Mouse (Mus musculus): ENCODE measurements at regions not wholly inside any gene's neighbourhood (a gene's known extent, or its start where the extent isn't known, plus 50 kb on each side); places are given as distances from the start of the nearest gene placed in this dataset.
"Not testable (repeated sequence)": the region's sequence is repeated elsewhere in the genome, so short reads cannot be mapped to it uniquely, and the experiment has no call there.

- DNase-seq (ENCODE audit: low read depth, low spot score), result no peak
- Histone ChIP-seq H3K4me3 (ENCODE audit: insufficient read depth in 1 of 2, low read depth in 1 of 2, low read length in 2 of 2, poor library complexity in 1 of 2, severe bottlenecking in 1 of 2) (no peak overlapping the region), H3K9me3 (ENCODE audit: control insufficient read depth, insufficient read depth, low read depth, low read length) (no peaks in the 10 kb centered on the region), H3K4me1 (ENCODE audit: control insufficient read depth in 2 of 2, insufficient read depth in 2 of 2, low read length in 2 of 2, poor library complexity in 1 of 2) (no peaks in the 10 kb centered on the region), H3K27ac (ENCODE audit: insufficient read depth, low read depth, low read length, poor library complexity, severe bottlenecking) (no peak overlapping the region), H3K36me3 (ENCODE audit: control insufficient read depth, insufficient read depth, low read length, poor library complexity, severe bottlenecking) (no peaks in the 10 kb centered on the region), H3K9ac (ENCODE audit: insufficient read depth, low read depth, low read length, poor library complexity, severe bottlenecking) (no peak overlapping the region)
- in situ Hi-C loops (cut with MboI; ENCODE audit: low sequenced_read_pairs in 2 of 2, unreplicated experiment in 2 of 2), result no loop called here
- TF ChIP-seq MAFK (IDR thresholded peaks at IDR 0.05; ENCODE audit: insufficient read depth, low read depth, low read length) (no peak), HCFC1 (IDR thresholded peaks at IDR 0.05; ENCODE audit: borderline replicate concordance, insufficient read depth, low read length) (no peak), ZNF384 (IDR thresholded peaks at IDR 0.05; ENCODE audit: low read depth, low read length) (no peak), ZC3H11A (IDR thresholded peaks at IDR 0.05; ENCODE audit: borderline replicate concordance, low read depth, low read length) (no peak), CHD2 (IDR thresholded peaks at IDR 0.05; ENCODE audit: low read depth, low read length) (no peak)
These were observed 328.3 kb upstream of the Nox3 start for GRCm38 (mm10) chr17:4024384-4024783.

- H3K4me1 ChIP-seq (ENCODE audit: control insufficient read depth in 2 of 2, insufficient read depth in 2 of 2, low read length in 2 of 2, poor library complexity in 1 of 2), result no peaks in the 10 kb centered on the region
- no peak overlapping the region for H3K27ac ChIP-seq (ENCODE audit: insufficient read depth, low read depth, low read length, poor library complexity, severe bottlenecking)
- in situ Hi-C loops (cut with MboI; ENCODE audit: low sequenced_read_pairs in 2 of 2, unreplicated experiment in 2 of 2), result no loop called here
- H3K9me3 ChIP-seq (ENCODE audit: control insufficient read depth, insufficient read depth, low read depth, low read length), result no peaks in the 10 kb centered on the region
- no peak for DNase-seq (ENCODE audit: low read depth, low spot score)
- no peaks in the 10 kb centered on the region for H3K36me3 ChIP-seq (ENCODE audit: control insufficient read depth, insufficient read depth, low read length, poor library complexity, severe bottlenecking)
- H3K9ac ChIP-seq (ENCODE audit: insufficient read depth, low read depth, low read length, poor library complexity, severe bottlenecking), result no peak overlapping the region
- no peak for TF ChIP-seq ZC3H11A (IDR thresholded peaks at IDR 0.05; ENCODE audit: borderline replicate concordance, low read depth, low read length)
- no peak for TF ChIP-seq ZNF384 (IDR thresholded peaks at IDR 0.05; ENCODE audit: low read depth, low read length)
- TF ChIP-seq CHD2 (IDR thresholded peaks at IDR 0.05; ENCODE audit: low read depth, low read length), result no peak
- no peak for TF ChIP-seq MAFK (IDR thresholded peaks at IDR 0.05; ENCODE audit: insufficient read depth, low read depth, low read length)
- TF ChIP-seq HCFC1 (IDR thresholded peaks at IDR 0.05; ENCODE audit: borderline replicate concordance, insufficient read depth, low read length), result no peak
- H3K4me3 ChIP-seq (ENCODE audit: insufficient read depth in 1 of 2, low read depth in 1 of 2, low read length in 2 of 2, poor library complexity in 1 of 2, severe bottlenecking in 1 of 2), result no peak overlapping the region
These were observed 333.1 kb upstream of the Nox3 start for GRCm38 (mm10) chr17:4029202-4029601.

DNA sequence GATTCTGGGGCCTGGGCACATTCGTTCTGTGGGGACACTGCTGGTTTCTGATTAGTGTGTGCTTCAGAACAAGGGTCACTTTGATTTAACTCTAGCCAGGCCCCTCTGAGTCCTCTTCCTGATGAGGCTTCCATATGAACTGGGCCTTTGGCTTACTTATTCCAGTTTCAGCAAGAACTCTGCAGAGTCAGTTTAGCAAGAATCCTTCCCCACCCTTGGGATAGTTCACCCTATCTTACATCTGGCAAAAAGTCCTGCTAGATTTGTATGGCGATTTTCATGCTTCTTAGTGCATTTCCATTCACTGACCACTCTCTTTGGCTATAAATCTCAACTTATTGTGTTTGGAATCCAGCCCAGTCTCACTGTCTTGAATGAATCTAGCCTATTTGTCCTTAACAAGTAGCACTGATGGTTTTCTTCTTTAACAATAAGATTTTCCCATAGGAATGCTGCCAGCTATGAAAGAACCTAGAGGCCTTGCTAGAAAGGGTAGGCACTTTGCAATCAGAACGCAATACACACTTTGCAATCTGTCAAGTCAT, 338.8 kb upstream of the Nox3 start:
- Histone ChIP-seq H3K27ac (ENCODE audit: insufficient read depth, low read depth, low read length, poor library complexity, severe bottlenecking) (no peak overlapping the region), H3K9ac (ENCODE audit: insufficient read depth, low read depth, low read length, poor library complexity, severe bottlenecking) (no peak overlapping the region), H3K4me3 (ENCODE audit: insufficient read depth in 1 of 2, low read depth in 1 of 2, low read length in 2 of 2, poor library complexity in 1 of 2, severe bottlenecking in 1 of 2) (no peak overlapping the region), H3K36me3 (ENCODE audit: control insufficient read depth, insufficient read depth, low read length, poor library complexity, severe bottlenecking) (no peaks in the 10 kb centered on the region), H3K9me3 (ENCODE audit: control insufficient read depth, insufficient read depth, low read depth, low read length) (0 out of 2 replicates have a peak, but pooled peaks cover 4% of the 10 kb centered on the region), H3K4me1 (ENCODE audit: control insufficient read depth in 2 of 2, insufficient read depth in 2 of 2, low read length in 2 of 2, poor library complexity in 1 of 2) (no peaks in the 10 kb centered on the region)
- TF ChIP-seq ZC3H11A (IDR thresholded peaks at IDR 0.05; ENCODE audit: borderline replicate concordance, low read depth, low read length) (no peak), ZNF384 (IDR thresholded peaks at IDR 0.05; ENCODE audit: low read depth, low read length) (no peak), MAFK (IDR thresholded peaks at IDR 0.05; ENCODE audit: insufficient read depth, low read depth, low read length) (no peak), HCFC1 (IDR thresholded peaks at IDR 0.05; ENCODE audit: borderline replicate concordance, insufficient read depth, low read length) (no peak), CHD2 (IDR thresholded peaks at IDR 0.05; ENCODE audit: low read depth, low read length) (no peak)
- DNase-seq (ENCODE audit: low read depth, low spot score), result no peak
- in situ Hi-C loops (cut with MboI; ENCODE audit: low sequenced_read_pairs in 2 of 2, unreplicated experiment in 2 of 2), result no loop called here

GRCm38 (mm10) chr17:4040104-4040664, 344.1 kb upstream of the Nox3 start:
- Histone ChIP-seq H3K4me1 (ENCODE audit: control insufficient read depth in 2 of 2, insufficient read depth in 2 of 2, low read length in 2 of 2, poor library complexity in 1 of 2) (peaks cover 0 to 3% of the 10 kb centered on the region in 2 experiments; a peak in 1 of 4 replicates), H3K4me3 (ENCODE audit: insufficient read depth in 1 of 2, low read depth in 1 of 2, low read length in 2 of 2, poor library complexity in 1 of 2, severe bottlenecking in 1 of 2) (no peak overlapping the region), H3K9ac (ENCODE audit: insufficient read depth, low read depth, low read length, poor library complexity, severe bottlenecking) (no peak overlapping the region), H3K36me3 (ENCODE audit: control insufficient read depth, insufficient read depth, low read length, poor library complexity, severe bottlenecking) (no peaks in the 10 kb centered on the region), H3K27ac (ENCODE audit: insufficient read depth, low read depth, low read length, poor library complexity, severe bottlenecking) (0 out of 2 replicates have a peak overlapping the region, but pooled peaks have one; percentile 4), H3K9me3 (ENCODE audit: control insufficient read depth, insufficient read depth, low read depth, low read length) (0 out of 2 replicates have a peak, but pooled peaks cover under 1% of the 10 kb centered on the region)
- no peak for DNase-seq (ENCODE audit: low read depth, low spot score)
- TF ChIP-seq ZC3H11A (IDR thresholded peaks at IDR 0.05; ENCODE audit: borderline replicate concordance, low read depth, low read length) (no peak), MAFK (IDR thresholded peaks at IDR 0.05; ENCODE audit: insufficient read depth, low read depth, low read length) (no peak), CHD2 (IDR thresholded peaks at IDR 0.05; ENCODE audit: low read depth, low read length) (no peak), HCFC1 (IDR thresholded peaks at IDR 0.05; ENCODE audit: borderline replicate concordance, insufficient read depth, low read length) (no peak), ZNF384 (IDR thresholded peaks at IDR 0.05; ENCODE audit: low read depth, low read length) (no peak)
- in situ Hi-C loops (cut with MboI; ENCODE audit: low sequenced_read_pairs in 2 of 2, unreplicated experiment in 2 of 2), result no loop called here

GRCm38 (mm10) chr17:4060186-4060585, 364.1 kb upstream of the Nox3 start:
- H3K9me3 ChIP-seq (ENCODE audit: control insufficient read depth, insufficient read depth, low read depth, low read length); DNase-seq (ENCODE audit: low read depth, low spot score): not testable (repeated sequence)

More at GRCm38 (mm10) chr17:4060186-4060585, 364.1 kb upstream of the Nox3 start:
- in situ Hi-C loops (cut with MboI; ENCODE audit: low sequenced_read_pairs in 2 of 2, unreplicated experiment in 2 of 2); H3K4me3 ChIP-seq (ENCODE audit: insufficient read depth in 1 of 2, low read depth in 1 of 2, low read length in 2 of 2, poor library complexity in 1 of 2, severe bottlenecking in 1 of 2); H3K9ac ChIP-seq (ENCODE audit: insufficient read depth, low read depth, low read length, poor library complexity, severe bottlenecking); H3K36me3 ChIP-seq (ENCODE audit: control insufficient read depth, insufficient read depth, low read length, poor library complexity, severe bottlenecking); H3K27ac ChIP-seq (ENCODE audit: insufficient read depth, low read depth, low read length, poor library complexity, severe bottlenecking); H3K4me1 ChIP-seq (ENCODE audit: control insufficient read depth in 2 of 2, insufficient read depth in 2 of 2, low read length in 2 of 2, poor library complexity in 1 of 2): not testable (repeated sequence)

Measured in ES-E14 (cell line).